In the genomic region with DNA sequence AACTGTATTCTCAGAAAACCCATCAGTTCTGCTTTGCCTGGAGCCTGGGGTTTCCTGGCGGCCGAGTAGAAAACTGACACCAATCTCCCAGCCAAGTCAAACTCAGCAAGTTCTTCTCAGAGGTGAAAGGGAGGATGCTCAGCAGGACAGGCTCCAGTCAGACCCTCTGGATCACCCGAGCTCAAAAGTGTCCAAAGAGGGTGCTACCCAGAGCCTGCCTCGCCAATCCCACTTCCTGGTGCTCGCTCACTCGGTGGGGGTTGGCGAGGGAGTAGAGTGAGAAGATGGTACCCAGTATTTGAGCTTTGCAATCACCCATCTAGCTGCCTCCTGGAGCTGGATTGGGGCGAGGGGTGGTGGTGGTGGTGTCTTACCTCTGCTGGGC, we compare ENCODE assay signal across 10 mouse cellular contexts. TPM values are rescaled to one million over a fixed set of nuclear protein-coding genes. Genes with fewer than 3 reads are reported as not detected.
DNase-seq lines count a peak whose midpoint lies in the region; ATAC-seq and TF ChIP-seq lines count a peak whose summit lies in the region.
"Had no signal": no experiment of that assay in that cellular context is flagged by ENCODE, and none has a peak within 500 bp of the region (broad histone marks: within the 10 kb centered on the region; RNA-seq: fewer than 3 reads in every experiment).

No protein-coding gene starts in this region.

- H3K9ac ChIP-seq in heart, embryonic 13.5 days: peak overlapping the region; percentile 54
- no peak overlapping the region for H3K9ac ChIP-seq in limb, embryonic 14.5 days (ENCODE audit: low read depth, low read length, severe bottlenecking)

- no peak for ATAC-seq in heart, embryonic 13.5 days (ENCODE audit: extremely low read depth, insufficient number of reproducible peaks, low FRiP score, low TSS enrichment)
- no peak for ATAC-seq in limb, embryonic 14.5 days (ENCODE audit: low FRiP score, low read depth)

- no peak overlapping the region for H3K27ac ChIP-seq in heart, embryonic 13.5 days (replicated peaks)
- H3K27ac ChIP-seq in thymus, adult 2 months (ENCODE audit: control insufficient read depth, insufficient read depth, low read length): peak overlapping the region; percentile 69
- no peak overlapping the region for H3K27ac ChIP-seq in limb, embryonic 14.5 days (replicated peaks; ENCODE audit: low read depth, low read length)

- peaks cover 63% of the 10 kb centered on the region for H3K27me3 ChIP-seq in heart, embryonic 13.5 days (replicated peaks)
- H3K27me3 ChIP-seq in thymus, adult 2 months (ENCODE audit: control insufficient read depth, insufficient read depth, low read length): no peaks in the 10 kb centered on the region
- peaks cover 34% of the 10 kb centered on the region for H3K27me3 ChIP-seq in limb, embryonic 14.5 days (ENCODE audit: control insufficient read depth, insufficient read depth, low read length)

- H3K4me2 ChIP-seq in heart, embryonic 13.5 days: peak overlapping the region; percentile 67
- H3K4me2 ChIP-seq in limb, embryonic 14.5 days (replicated peaks; ENCODE audit: low read depth, low read length, severe bottlenecking): no peak overlapping the region

- H3K4me3 ChIP-seq in heart, embryonic 13.5 days: peak overlapping the region; percentile 44
- peak overlapping the region; percentile 61 for H3K4me3 ChIP-seq in thymus, adult 2 months (ENCODE audit: control insufficient read depth, insufficient read depth, low read length)
- peak overlapping the region; percentile 19; the same call in 1 of the 2 replicates for H3K4me3 ChIP-seq in limb, embryonic 14.5 days (replicated peaks; ENCODE audit: low read length)
- H3K4me3 ChIP-seq: erythroblast, embryonic 14.5 days had no signal

- WGBS in heart, embryonic 13.5 days: 31% methylated on average over 8 of the region's 8 CpGs
- 9% methylated on average over 8 of the region's 8 CpGs for WGBS in thymus, adult 2 months
- 38% methylated on average over 8 of the region's 8 CpGs for WGBS in limb, embryonic 14.5 days

- DNase-seq in heart, postnatal 4 days: no peak
- DNase-seq in thymus, adult 2 months: peak; percentile 54
- no peak for DNase-seq in thymus, postnatal 0 days (ENCODE audit: low spot score)
- DNase-seq in limb, embryonic 14.5 days (ENCODE audit: low spot score): no peak
- peak; percentile 55 for DNase-seq in thymus, postnatal 4 days
- DNase-seq in c-Kit-positive CD71-positive TER-119-positive erythroid progenitor cells, embryonic 14.5 days (ENCODE audit: low spot score): no peak
- DNase-seq in adipocyte (ENCODE audit: low spot score): no peak

- H3K36me3 ChIP-seq in heart, embryonic 13.5 days: no peaks in the 10 kb centered on the region
- H3K36me3 ChIP-seq in thymus, adult 2 months (ENCODE audit: control insufficient read depth, insufficient read depth, low read length): no peaks in the 10 kb centered on the region
- no peaks in the 10 kb centered on the region for H3K36me3 ChIP-seq in limb, embryonic 14.5 days (ENCODE audit: control insufficient read depth, insufficient read depth, low read length)

- TF ChIP-seq CTCF in thymus, adult 2 months (IDR thresholded peaks at IDR 0.05; ENCODE audit: borderline replicate concordance, control insufficient read depth, extremely low read depth, insufficient read depth, low read length, poor library complexity): peak; percentile 44; the same call in 1 of the 2 replicates

- peaks cover 14% of the 10 kb centered on the region for H3K4me1 ChIP-seq in heart, embryonic 13.5 days
- peaks cover 64% of the 10 kb centered on the region for H3K4me1 ChIP-seq in thymus, adult 2 months (replicated peaks; ENCODE audit: control insufficient read depth, insufficient read depth, low read length)
- 0 out of 2 replicates have a peak, but pooled peaks cover 2% of the 10 kb centered on the region for H3K4me1 ChIP-seq in limb, embryonic 14.5 days (ENCODE audit: control insufficient read depth, insufficient read depth, low read length)

- H3K9me3 ChIP-seq in heart, embryonic 13.5 days: no peaks in the 10 kb centered on the region
- no peaks in the 10 kb centered on the region for H3K9me3 ChIP-seq in limb, embryonic 14.5 days (ENCODE audit: control insufficient read depth, low read length)

- no peak for TF ChIP-seq POLR2A in thymus, adult 2 months (IDR thresholded peaks at IDR 0.05; ENCODE audit: control insufficient read depth, extremely low read depth, insufficient read depth, low read length, poor library complexity)
- no peak for TF ChIP-seq POLR2A in limb, embryonic 14.5 days (IDR thresholded peaks at IDR 0.05; ENCODE audit: borderline replicate concordance, extremely low read depth, insufficient read depth, insufficient read length)

RNA-seq across cellular contexts. Expression of gene Fxyd5, which starts 1.3 kb away (rescaled TPM):
- polyA plus RNA-seq in heart, embryonic 13.5 days (2015; fragmentation: Nextera tagmentation; extraction: Ambion mirVana): 35.5 and 39.2 TPM in 2 replicates
- 10 to 100 TPM; 28.9 to 31.7 TPM for total RNA-seq in heart, postnatal 4 days (2021)
- 247 and 283 TPM in 2 replicates for polyA plus RNA-seq in thymus, adult 2 months (2012; rRNA removed)
- polyA plus RNA-seq in thymus, postnatal 0 days (2015; fragmentation: Nextera tagmentation; extraction: Ambion mirVana): 113 and 125 TPM in 2 replicates
- polyA plus RNA-seq in limb, embryonic 14.5 days (2012; rRNA removed): 17.4 and 20.5 TPM in 2 replicates
- polyA plus RNA-seq in limb, embryonic 14.5 days (2014; fragmentation: Nextera tagmentation; extraction: Ambion mirVana): 28.8 and 31.3 TPM in 2 replicates

RNA-seq across cellular contexts. Expression of gene Fxyd7, which starts 10.3 kb away (rescaled TPM):
- 2.0 and 3.6 TPM in 2 replicates for polyA plus RNA-seq in heart, embryonic 13.5 days (2015; fragmentation: Nextera tagmentation; extraction: Ambion mirVana)
- total RNA-seq in heart, postnatal 4 days (2021): 1 to 10 TPM in 1 of 2 experiments, under 1 TPM in 1; 0.98 to 2.4 TPM
- polyA plus RNA-seq in thymus, adult 2 months (2012; rRNA removed): 1.4 and 2.2 TPM in 2 replicates
- 0.35 and 0.48 TPM in 2 replicates for polyA plus RNA-seq in thymus, postnatal 0 days (2015; fragmentation: Nextera tagmentation; extraction: Ambion mirVana)
- 14.9 and 19.3 TPM in 2 replicates for polyA plus RNA-seq in limb, embryonic 14.5 days (2012; rRNA removed)
- polyA plus RNA-seq in limb, embryonic 14.5 days (2014; fragmentation: Nextera tagmentation; extraction: Ambion mirVana): 15.3 and 16.2 TPM in 2 replicates
- polyA plus RNA-seq: erythroblast, embryonic 14.5 days; inflammation-experienced regulatory T-cells, adult 6 months had no signal

RNA-seq across cellular contexts. Expression of gene Fxyd1, which starts 16.0 kb away (rescaled TPM):
- 1,042 and 1,184 TPM in 2 replicates for polyA plus RNA-seq in heart, embryonic 13.5 days (2015; fragmentation: Nextera tagmentation; extraction: Ambion mirVana)
- total RNA-seq in heart, postnatal 4 days (2021): 100 to 1,000 TPM; 646 to 728 TPM
- 46.4 and 107 TPM in 2 replicates for polyA plus RNA-seq in thymus, adult 2 months (2012; rRNA removed)
- polyA plus RNA-seq in thymus, postnatal 0 days (2015; fragmentation: Nextera tagmentation; extraction: Ambion mirVana): 12.2 and 19.1 TPM in 2 replicates
- 92.6 and 103 TPM in 2 replicates for polyA plus RNA-seq in limb, embryonic 14.5 days (2012; rRNA removed)
- polyA plus RNA-seq in limb, embryonic 14.5 days (2014; fragmentation: Nextera tagmentation; extraction: Ambion mirVana): 95.6 and 101 TPM in 2 replicates

RNA-seq across cellular contexts. Expression of gene Lgi4, which starts 18.1 kb away (rescaled TPM):
- polyA plus RNA-seq in heart, embryonic 13.5 days (2015; fragmentation: Nextera tagmentation; extraction: Ambion mirVana): 0.19 and 0.21 TPM in 2 replicates
- total RNA-seq in heart, postnatal 4 days (2021): 1 to 10 TPM in 1 of 2 experiments, under 1 TPM in 1; 0.95 to 1.4 TPM
- polyA plus RNA-seq in thymus, adult 2 months (2012; rRNA removed): 1.1 and 1.8 TPM in 2 replicates
- 0.04 and 0.14 TPM in 2 replicates for polyA plus RNA-seq in thymus, postnatal 0 days (2015; fragmentation: Nextera tagmentation; extraction: Ambion mirVana)
- polyA plus RNA-seq in limb, embryonic 14.5 days (2012; rRNA removed): 2.0 and 2.8 TPM in 2 replicates
- 0.39 and 1.1 TPM in 2 replicates for polyA plus RNA-seq in limb, embryonic 14.5 days (2014; fragmentation: Nextera tagmentation; extraction: Ambion mirVana)
- polyA plus RNA-seq: erythroblast, embryonic 14.5 days had no signal

RNA-seq across cellular contexts. Expression of gene Fxyd3, which starts 35.5 kb away (rescaled TPM):
- 2.0 and 2.2 TPM in 2 replicates for polyA plus RNA-seq in heart, embryonic 13.5 days (2015; fragmentation: Nextera tagmentation; extraction: Ambion mirVana)
- total RNA-seq in heart, postnatal 4 days (2021): 1 to 10 TPM; 2.0 to 3.5 TPM
- polyA plus RNA-seq in thymus, adult 2 months (2012; rRNA removed): 23.5 and 34.7 TPM in 2 replicates
- polyA plus RNA-seq in thymus, postnatal 0 days (2015; fragmentation: Nextera tagmentation; extraction: Ambion mirVana): 78.3 and 79.5 TPM in 2 replicates
- 39.8 and 45.9 TPM in 2 replicates for polyA plus RNA-seq in limb, embryonic 14.5 days (2012; rRNA removed)
- polyA plus RNA-seq in limb, embryonic 14.5 days (2014; fragmentation: Nextera tagmentation; extraction: Ambion mirVana): 68.9 and 79.5 TPM in 2 replicates
- polyA plus RNA-seq: erythroblast, embryonic 14.5 days had no signal

Comparison
In these comparisons a context has a peak if more than half of its experiments do, and no peak if none do; other contexts are left out.
1. DNase-seq: peak in thymus, adult 2 months (single experiment) and thymus, postnatal 4 days (single experiment); none in heart, postnatal 4 days (single experiment), thymus, postnatal 0 days (single experiment), limb, embryonic 14.5 days (single experiment), c-Kit-positive CD71-positive TER-119-positive erythroid progenitor cells, embryonic 14.5 days (single experiment) and adipocyte (single experiment).
2. Peak in every context shown above with its lines, with median percentiles within 50 percentile points of each other: H3K4me3 ChIP-seq.